Mouse (Mus musculus): ENCODE data around the gene Cryzl2. TPM values are rescaled to one million over a fixed set of nuclear protein-coding genes. Genes with fewer than 3 reads are reported as not detected.

Gene Cryzl2
- total RNA-seq, 1 experiment = 6.9 TPM

DNA sequence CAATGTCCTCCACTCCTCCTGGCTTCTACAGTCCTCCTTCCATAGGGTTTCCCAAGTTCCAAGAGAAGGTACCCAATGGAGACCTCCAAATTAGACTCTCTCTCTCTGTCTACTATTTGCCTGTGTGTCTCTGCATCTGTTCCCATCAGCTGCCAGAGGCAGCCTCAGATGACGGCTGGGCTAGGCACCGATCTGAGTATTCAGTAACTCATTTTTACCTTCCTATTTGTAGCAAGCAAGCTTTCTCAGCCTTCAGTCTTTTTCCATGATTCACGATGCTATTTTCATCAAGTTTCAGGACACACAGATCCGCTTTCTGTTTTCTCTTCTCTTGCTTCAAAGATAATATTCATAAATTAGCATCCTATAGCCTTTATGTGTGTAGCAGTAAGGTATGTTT, 25.8 kb downstream of the Cryzl2 start:
- Histone ChIP-seq H3K36me3 (ENCODE audit: control insufficient read depth, insufficient read depth, low read length, poor library complexity, severe bottlenecking) (no peaks in the 10 kb centered on the region), H3K27ac (ENCODE audit: insufficient read depth, low read depth, low read length, poor library complexity, severe bottlenecking) (no peak overlapping the region), H3K9me3 (ENCODE audit: control insufficient read depth, insufficient read depth, low read depth, low read length) (no peaks in the 10 kb centered on the region), H3K4me3 (ENCODE audit: insufficient read depth in 1 of 2, low read depth in 1 of 2, low read length in 2 of 2, poor library complexity in 1 of 2, severe bottlenecking in 1 of 2) (no peak overlapping the region), H3K9ac (ENCODE audit: insufficient read depth, low read depth, low read length, poor library complexity, severe bottlenecking) (no peak overlapping the region), H3K4me1 (ENCODE audit: control insufficient read depth in 2 of 2, insufficient read depth in 2 of 2, low read length in 2 of 2, poor library complexity in 1 of 2) (no peaks in the 10 kb centered on the region)
- DNase-seq (ENCODE audit: low read depth, low spot score) = no peak
- in situ Hi-C loops (cut with MboI; ENCODE audit: low sequenced_read_pairs in 2 of 2, unreplicated experiment in 2 of 2) = no loop called here
- TF ChIP-seq ZNF384 (IDR thresholded peaks at IDR 0.05; ENCODE audit: low read depth, low read length) (no peak), HCFC1 (IDR thresholded peaks at IDR 0.05; ENCODE audit: borderline replicate concordance, insufficient read depth, low read length) (no peak), ZC3H11A (IDR thresholded peaks at IDR 0.05; ENCODE audit: borderline replicate concordance, low read depth, low read length) (no peak), CHD2 (IDR thresholded peaks at IDR 0.05; ENCODE audit: low read depth, low read length) (no peak), MAFK (IDR thresholded peaks at IDR 0.05; ENCODE audit: insufficient read depth, low read depth, low read length) (no peak)

- no peak overlapping the region for H3K27ac ChIP-seq (ENCODE audit: insufficient read depth, low read depth, low read length, poor library complexity, severe bottlenecking)
Measured at GRCm38 (mm10) chr1:157500657-157501056, 42.3 kb downstream of the Cryzl2 start.

DNA sequence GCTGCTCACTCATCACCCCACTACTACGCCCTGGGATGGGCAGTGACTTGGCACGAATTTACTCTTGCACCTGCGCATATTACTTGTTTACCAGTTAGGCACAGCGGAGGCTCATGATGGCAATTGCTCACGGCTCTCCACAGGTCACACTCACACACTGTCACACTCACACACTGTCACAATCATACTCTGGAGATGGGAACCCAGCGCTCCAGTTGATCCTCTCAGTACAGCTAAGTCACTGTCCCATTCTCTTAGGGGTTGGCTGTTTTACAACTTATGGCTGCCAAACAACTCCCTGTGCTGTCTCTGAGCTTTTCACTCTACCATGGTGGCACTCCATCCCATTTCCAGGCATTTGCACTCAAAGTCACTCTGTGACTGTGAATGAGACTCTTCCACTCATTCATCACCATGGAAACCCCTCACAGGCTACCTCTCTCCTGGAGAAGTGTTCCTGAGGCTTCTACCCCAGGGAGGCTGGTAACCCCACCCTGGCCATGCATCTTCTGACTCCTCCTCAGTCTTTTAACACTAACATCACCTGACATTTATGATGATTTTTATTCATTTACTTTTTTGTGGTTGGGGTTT, 43.1 kb downstream of the Cryzl2 start:
- DNase-seq (ENCODE audit: low read depth, low spot score) = no peak

More at GRCm38 (mm10) chr1:157500657-157501056, 42.3 kb downstream of the Cryzl2 start:
- Histone ChIP-seq H3K36me3 (ENCODE audit: control insufficient read depth, insufficient read depth, low read length, poor library complexity, severe bottlenecking) (no peaks in the 10 kb centered on the region), H3K4me3 (ENCODE audit: insufficient read depth in 1 of 2, low read depth in 1 of 2, low read length in 2 of 2, poor library complexity in 1 of 2, severe bottlenecking in 1 of 2) (no peak overlapping the region), H3K9me3 (ENCODE audit: control insufficient read depth, insufficient read depth, low read depth, low read length) (no peaks in the 10 kb centered on the region), H3K4me1 (ENCODE audit: control insufficient read depth in 2 of 2, insufficient read depth in 2 of 2, low read length in 2 of 2, poor library complexity in 1 of 2) (no peaks in the 10 kb centered on the region), H3K9ac (ENCODE audit: insufficient read depth, low read depth, low read length, poor library complexity, severe bottlenecking) (no peak overlapping the region)
- in situ Hi-C loops (cut with MboI; ENCODE audit: low sequenced_read_pairs in 2 of 2, unreplicated experiment in 2 of 2) = no loop called here
- TF ChIP-seq ZC3H11A (IDR thresholded peaks at IDR 0.05; ENCODE audit: borderline replicate concordance, low read depth, low read length) (no peak), ZNF384 (IDR thresholded peaks at IDR 0.05; ENCODE audit: low read depth, low read length) (no peak), CHD2 (IDR thresholded peaks at IDR 0.05; ENCODE audit: low read depth, low read length) (no peak), HCFC1 (IDR thresholded peaks at IDR 0.05; ENCODE audit: borderline replicate concordance, insufficient read depth, low read length) (no peak), MAFK (IDR thresholded peaks at IDR 0.05; ENCODE audit: insufficient read depth, low read depth, low read length) (no peak)
- DNase-seq (ENCODE audit: low read depth, low spot score) = no peak

DNA sequence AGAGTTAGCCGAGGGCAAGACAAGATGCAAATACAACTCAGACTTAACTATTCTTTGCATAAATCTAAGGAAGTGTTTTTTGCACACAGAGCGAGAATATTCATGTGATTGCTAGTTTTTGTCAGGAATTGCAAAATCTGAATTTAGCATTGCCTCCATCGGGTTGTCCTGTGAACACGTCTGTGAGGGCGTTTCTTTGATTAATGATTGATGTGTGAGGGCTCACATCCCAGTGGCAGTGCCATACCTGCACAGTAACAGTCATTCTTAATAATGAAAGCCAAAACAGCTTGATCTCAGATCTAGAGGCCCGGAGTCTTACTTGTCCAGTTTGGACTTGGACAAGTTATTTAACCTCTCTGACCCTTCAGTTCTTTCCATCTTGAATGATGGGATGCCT, 44.7 kb downstream of the Cryzl2 start:
- no peak for TF ChIP-seq HCFC1 (IDR thresholded peaks at IDR 0.05; ENCODE audit: borderline replicate concordance, insufficient read depth, low read length)
- no peak for TF ChIP-seq MAFK (IDR thresholded peaks at IDR 0.05; ENCODE audit: insufficient read depth, low read depth, low read length)
- no peak for TF ChIP-seq CHD2 (IDR thresholded peaks at IDR 0.05; ENCODE audit: low read depth, low read length)
- no peak for TF ChIP-seq ZC3H11A (IDR thresholded peaks at IDR 0.05; ENCODE audit: borderline replicate concordance, low read depth, low read length)
- TF ChIP-seq ZNF384 (IDR thresholded peaks at IDR 0.05; ENCODE audit: low read depth, low read length) = no peak

More for the DNA sequence above, 43.1 kb downstream of the Cryzl2 start:
- no peaks in the 10 kb centered on the region for H3K36me3 ChIP-seq (ENCODE audit: control insufficient read depth, insufficient read depth, low read length, poor library complexity, severe bottlenecking)
- no peak overlapping the region for H3K4me3 ChIP-seq (ENCODE audit: insufficient read depth in 1 of 2, low read depth in 1 of 2, low read length in 2 of 2, poor library complexity in 1 of 2, severe bottlenecking in 1 of 2)
- TF ChIP-seq ZNF384 (IDR thresholded peaks at IDR 0.05; ENCODE audit: low read depth, low read length) (no peak), CHD2 (IDR thresholded peaks at IDR 0.05; ENCODE audit: low read depth, low read length) (no peak), ZC3H11A (IDR thresholded peaks at IDR 0.05; ENCODE audit: borderline replicate concordance, low read depth, low read length) (no peak), MAFK (IDR thresholded peaks at IDR 0.05; ENCODE audit: insufficient read depth, low read depth, low read length) (no peak)
- no peaks in the 10 kb centered on the region for H3K9me3 ChIP-seq (ENCODE audit: control insufficient read depth, insufficient read depth, low read depth, low read length)
- no peaks in the 10 kb centered on the region for H3K4me1 ChIP-seq (ENCODE audit: control insufficient read depth in 2 of 2, insufficient read depth in 2 of 2, low read length in 2 of 2, poor library complexity in 1 of 2)
- in situ Hi-C loops (cut with MboI; ENCODE audit: low sequenced_read_pairs in 2 of 2, unreplicated experiment in 2 of 2) = no loop called here
- H3K27ac ChIP-seq (ENCODE audit: insufficient read depth, low read depth, low read length, poor library complexity, severe bottlenecking) = no peak overlapping the region
- H3K9ac ChIP-seq (ENCODE audit: insufficient read depth, low read depth, low read length, poor library complexity, severe bottlenecking) = no peak overlapping the region

More for the DNA sequence above, 44.7 kb downstream of the Cryzl2 start:
- H3K4me1 ChIP-seq (ENCODE audit: control insufficient read depth in 2 of 2, insufficient read depth in 2 of 2, low read length in 2 of 2, poor library complexity in 1 of 2) = no peaks in the 10 kb centered on the region
- H3K4me3 ChIP-seq (ENCODE audit: insufficient read depth in 1 of 2, low read depth in 1 of 2, low read length in 2 of 2, poor library complexity in 1 of 2, severe bottlenecking in 1 of 2) = no peak overlapping the region
- in situ Hi-C loops (cut with MboI; ENCODE audit: low sequenced_read_pairs in 2 of 2, unreplicated experiment in 2 of 2) = no loop called here
- H3K36me3 ChIP-seq (ENCODE audit: control insufficient read depth, insufficient read depth, low read length, poor library complexity, severe bottlenecking) = no peaks in the 10 kb centered on the region
- no peaks in the 10 kb centered on the region for H3K9me3 ChIP-seq (ENCODE audit: control insufficient read depth, insufficient read depth, low read depth, low read length)
- DNase-seq (ENCODE audit: low read depth, low spot score) = no peak
- no peak overlapping the region for H3K9ac ChIP-seq (ENCODE audit: insufficient read depth, low read depth, low read length, poor library complexity, severe bottlenecking)
- H3K27ac ChIP-seq (ENCODE audit: insufficient read depth, low read depth, low read length, poor library complexity, severe bottlenecking) = no peak overlapping the region

All from ES-E14 (cell line).